Mouse (Mus musculus) CH12.LX (cell line): ENCODE data around the gene Sstr4.

Experiments used
- NRF1 ChIP-seq: IDR thresholded peaks from 2 replicates; pipeline ENCODE4 v1.6.1; 2014; ENCODE audit warnings: low read depth, mild to moderate bottlenecking, inconsistent platforms, low read length, improper control_type of control experiment, moderate library complexity
- TCF12 ChIP-seq: IDR thresholded peaks from 2 replicates; pipeline ENCODE4 v1.6.1; 2014; ENCODE audit warnings: low read depth, mild to moderate bottlenecking, inconsistent platforms, low read length, improper control_type of control experiment

GRCm38 (mm10) chr2:148352655-148353054 lies 42.5 kb upstream of the Sstr4 start:
- TF ChIP-seq TCF12: no peak
- TF ChIP-seq NRF1: no peak
